Mouse (Mus musculus) left cerebral cortex, postnatal 14 days (tissue): ENCODE measurements around the gene Olfr320. TPM values are rescaled to one million over a fixed set of nuclear protein-coding genes. Genes with fewer than 3 reads are reported as not detected.
"Not testable (repeated sequence)": the region's sequence is repeated elsewhere in the genome, so short reads cannot be mapped to it uniquely, and the experiment has no call there.

Source experiments
- DNase-seq, 2 experiments: peaks; one replicate each; pipeline ENCODE4 v3.0.0; 2021 to 2022; ENCODE audit warnings: low spot score in 2 of 2, mixed read lengths in 1 of 2
- intact Hi-C: fragments of 180-260 bp; cut with DNase I; formaldehyde crosslinking; loops from one replicate; pipeline ENCODE4 v1.15.1; 2025
- long read RNA-seq, 2 experiments: library from polyadenylated mRNA; stranded (forward); transcript quantifications; one replicate each; pipeline ENCODE4 v2.0.0; 2021
- total RNA-seq, 2 experiments: library from RNA; stranded (reverse); gene quantifications; 2 replicates each; pipeline ENCODE4 v1.2.3; 2021

The Olfr320 gene
- not detected for total RNA-seq
- long read RNA-seq, experiment 1, result 0 reads
- long read RNA-seq, experiment 2, result 0 reads

DNA sequence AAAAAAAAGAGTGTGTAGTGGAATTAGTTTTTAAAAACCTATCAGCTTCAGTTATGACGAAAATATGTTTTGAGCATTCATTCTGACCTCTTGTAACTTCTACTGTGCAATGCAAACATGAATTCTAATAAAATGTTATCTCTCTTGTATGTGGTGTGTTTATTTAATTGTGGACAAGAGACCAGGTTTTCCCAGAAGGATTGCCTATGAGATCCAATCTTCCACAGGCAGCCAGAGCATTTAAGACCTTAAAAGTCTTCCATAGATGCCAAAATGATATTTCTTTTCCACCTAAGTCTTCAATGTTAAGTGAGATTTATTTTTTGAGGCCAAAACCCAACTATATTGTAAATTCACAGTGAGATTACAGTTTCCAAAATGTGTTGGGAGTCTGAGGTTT, at the start of gene Olfr320:
TSS of gene Olfr320 (plus strand) at position 301 of the 400 bp plus-strand sequence.
- no peak for DNase-seq
- intact Hi-C loops, result no loop called here

DNA sequence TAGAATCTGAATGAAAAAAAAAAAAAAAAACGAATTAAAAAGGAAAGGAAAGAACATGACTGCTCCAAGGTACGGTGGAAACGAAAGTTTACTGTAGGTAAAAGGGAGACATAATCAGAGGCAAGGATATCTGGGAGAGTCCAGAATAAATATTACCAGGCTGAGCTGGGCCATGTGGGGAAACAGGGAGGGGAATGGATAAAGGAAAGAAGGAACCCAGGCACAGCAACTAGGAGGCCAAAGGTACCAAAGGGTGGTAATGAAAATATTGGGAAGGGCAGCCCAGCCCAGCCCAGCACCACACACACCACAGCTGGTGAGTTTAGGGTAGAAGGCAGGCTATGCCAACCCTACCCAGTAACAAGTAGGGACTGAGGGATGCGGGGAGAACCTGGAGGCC, 46.0 kb upstream of the Olfr320 start:
- intact Hi-C loops, result loop anchor here (10.0 kb wide), 1 partner anchor 230 kb away; no protein-coding TSS in a partner anchor
- DNase-seq, result no peak

DNA sequence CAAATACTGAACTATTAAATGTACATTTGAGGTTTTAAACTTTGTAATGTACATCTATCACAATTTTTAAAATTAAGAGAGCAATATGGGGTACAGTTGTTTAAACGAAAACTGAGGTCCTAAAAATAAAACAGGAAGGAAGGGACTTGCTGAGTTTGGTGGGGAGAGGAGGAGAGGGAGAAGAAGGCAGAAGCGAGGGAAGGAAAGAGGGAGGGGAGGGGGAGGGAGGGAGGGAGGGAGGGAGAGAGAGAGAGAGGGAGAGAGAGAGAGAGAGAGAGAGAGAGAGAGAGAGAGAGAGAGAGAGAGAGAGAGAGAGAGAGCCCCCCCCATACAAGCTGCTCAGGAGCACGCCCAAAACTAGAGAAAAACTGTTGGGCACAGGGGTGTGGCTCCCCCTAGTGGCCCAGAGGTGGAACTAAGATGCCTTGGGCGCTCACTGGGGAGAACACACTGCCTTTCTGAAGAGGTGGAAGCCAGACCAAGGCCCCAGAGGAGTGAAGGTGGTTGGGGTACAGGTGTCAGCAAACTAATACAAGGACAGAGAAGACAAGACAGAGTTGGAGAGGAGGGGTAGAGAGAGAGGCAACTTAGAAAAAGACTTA, 44.4 kb upstream of the Olfr320 start:
- peak; percentile 45 to 53 for DNase-seq
- intact Hi-C loops, result loop anchor here (10.0 kb wide), 1 partner anchor 232 kb away; no protein-coding TSS in a partner anchor

DNA sequence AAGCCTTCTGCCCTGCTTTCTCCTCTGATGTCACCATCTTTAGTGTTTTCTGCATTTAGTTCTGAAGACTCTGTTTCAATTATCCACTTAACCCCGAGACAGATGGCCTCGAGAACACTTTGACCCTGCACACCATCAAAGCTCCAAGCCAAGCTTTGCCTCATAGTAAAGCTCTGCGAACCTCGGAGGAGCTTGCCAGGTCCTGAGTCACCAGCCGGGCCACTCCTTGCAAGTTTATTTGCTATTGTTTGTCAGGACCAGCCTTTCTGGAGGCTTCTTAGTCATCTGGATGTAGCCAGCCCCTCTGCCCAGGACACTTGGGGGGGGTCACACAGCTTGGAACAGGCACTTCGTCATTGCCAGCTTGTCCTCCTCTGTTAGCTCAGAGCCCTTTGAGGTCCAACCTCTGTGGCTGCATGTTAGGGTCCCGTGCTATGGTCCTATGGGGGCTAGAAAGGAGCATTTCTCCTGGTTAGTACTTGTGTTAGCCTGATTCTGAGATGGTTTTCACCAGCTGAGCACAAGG, 42.7 kb upstream of the Olfr320 start:
- DNase-seq, result no peak
- intact Hi-C loops, result loop anchor here (10.0 kb wide), 1 partner anchor 233 kb away; no protein-coding TSS in a partner anchor

DNA sequence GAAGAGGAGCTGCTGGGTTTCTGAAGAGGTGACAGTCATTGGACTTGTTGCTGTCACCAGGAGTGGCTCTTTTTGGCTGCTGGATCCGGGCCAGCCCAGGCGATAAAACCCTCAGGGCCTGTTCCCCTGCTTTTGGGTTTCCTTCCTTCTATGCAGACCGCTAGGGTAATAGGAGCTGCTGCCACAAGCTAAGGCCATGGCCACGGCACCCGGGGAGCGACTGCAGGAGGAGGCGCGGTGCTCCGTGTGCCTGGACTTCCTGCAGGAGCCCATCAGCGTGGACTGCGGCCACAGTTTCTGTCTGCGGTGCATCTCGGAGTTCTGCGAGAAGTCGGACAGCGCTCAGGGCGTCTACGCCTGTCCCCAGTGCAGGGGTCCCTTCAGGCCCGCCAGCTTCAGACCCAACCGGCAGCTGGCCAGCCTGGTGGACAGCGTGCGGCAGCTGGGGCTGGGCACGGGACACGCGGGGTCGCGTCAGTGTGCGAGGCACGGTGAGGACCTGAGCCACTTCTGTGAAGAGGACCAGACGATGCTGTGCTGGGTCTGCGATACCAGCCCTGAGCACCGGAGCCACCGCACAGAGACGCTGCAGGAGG, 40.5 kb upstream of the Olfr320 start, which contains the start of gene Trim58:
TSS of gene Trim58 (plus strand) at position 194 of the 596 bp plus-strand sequence.
- intact Hi-C loops, result no loop called here
- no peak for DNase-seq

DNA sequence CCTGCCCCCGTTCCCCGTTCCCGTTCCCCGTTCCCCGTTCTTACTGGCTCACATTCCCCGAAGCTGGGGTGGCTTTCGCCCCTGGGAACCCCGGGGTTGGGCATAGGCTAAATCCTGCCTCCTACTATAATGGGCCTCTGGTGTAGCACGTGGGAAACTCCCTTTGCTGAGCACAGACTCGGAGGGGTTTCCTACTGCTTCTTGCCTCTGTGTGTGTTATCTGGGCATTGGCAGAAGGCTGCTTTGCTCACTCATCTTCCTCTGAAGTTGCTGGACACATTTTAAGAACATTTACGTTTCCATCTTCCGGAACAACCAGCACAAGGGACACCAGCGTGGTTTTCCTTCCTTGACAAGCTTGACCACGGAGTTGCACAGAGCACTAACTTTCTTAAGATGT, 39.8 kb upstream of the Olfr320 start:
- intact Hi-C loops, result no loop called here
- DNase-seq, result no peak

- no peak for DNase-seq
- intact Hi-C loops, result no loop called here
Observed at GRCm38 (mm10) chr11:58641638-58642358, 39.1 kb upstream of the Olfr320 start.

GRCm38 (mm10) chr11:58643350-58643749, 37.5 kb upstream of the Olfr320 start:
- intact Hi-C loops, result no loop called here

GRCm38 (mm10) chr11:58655151-58655550, 25.7 kb upstream of the Olfr320 start:
- DNase-seq, result no peak
- intact Hi-C loops, result no loop called here

More at GRCm38 (mm10) chr11:58643350-58643749, 37.5 kb upstream of the Olfr320 start:
- peak; percentile 12 to 71 for DNase-seq

DNA sequence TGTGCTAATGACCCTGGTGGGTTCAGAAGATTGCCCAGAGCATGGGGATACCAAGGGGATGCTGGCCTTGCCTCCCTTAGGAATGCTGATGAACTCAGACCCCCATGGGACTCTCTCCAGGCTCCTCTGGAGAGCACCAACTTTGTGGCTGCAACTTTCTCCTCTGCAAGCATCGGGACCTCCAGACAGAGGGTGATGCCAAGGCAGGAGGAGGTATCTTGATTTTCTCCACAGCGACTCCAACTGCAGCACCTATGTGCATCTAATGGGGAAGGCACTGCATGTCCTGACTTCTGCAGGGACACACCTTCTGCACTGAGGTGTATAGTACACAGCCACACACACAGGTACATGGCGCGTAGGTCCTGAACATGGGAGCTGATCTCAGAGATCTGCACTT, 22.3 kb upstream of the Olfr320 start, which contains the start of gene Olfr322:
TSS of gene Olfr322 (plus strand) at position 187 of the 400 bp plus-strand sequence.
- intact Hi-C loops, result no loop called here
- no peak for DNase-seq

GRCm38 (mm10) chr11:58669252-58669651, 11.6 kb upstream of the Olfr320 start:
- intact Hi-C loops, result no loop called here

DNA sequence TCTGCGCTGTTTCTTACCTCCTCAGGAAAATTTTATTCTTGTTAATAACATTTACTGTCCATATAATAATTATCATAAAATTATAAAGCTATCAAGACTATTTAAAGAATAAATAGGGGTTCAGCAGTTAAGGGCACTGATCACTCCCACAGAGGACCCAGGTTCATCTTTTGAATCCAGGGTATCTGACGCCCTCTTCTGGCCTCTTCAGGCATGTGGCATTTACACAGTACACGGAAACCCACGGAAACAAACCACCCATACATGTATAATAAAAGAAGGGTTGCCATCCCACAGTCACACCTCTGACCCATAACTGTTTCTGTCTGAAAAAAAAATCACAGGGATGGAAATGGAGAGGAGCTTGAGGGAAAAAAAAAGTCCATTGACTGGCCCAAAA, 9.1 kb upstream of the Olfr320 start:
- DNase-seq, result no peak
- intact Hi-C loops, result no loop called here

More at GRCm38 (mm10) chr11:58669252-58669651, 11.6 kb upstream of the Olfr320 start:
- DNase-seq, result no peak

GRCm38 (mm10) chr11:58698862-58699261, 18.0 kb downstream of the Olfr320 start, which contains the start of gene Olfr319:
Gene Olfr319 (plus strand): TSS chr11:58699162.
- intact Hi-C loops, result no loop called here
- no peak for DNase-seq

- DNase-seq, result no peak
- intact Hi-C loops, result no loop called here
Observed at GRCm38 (mm10) chr11:58709086-58709485, 28.2 kb downstream of the Olfr320 start.

DNA sequence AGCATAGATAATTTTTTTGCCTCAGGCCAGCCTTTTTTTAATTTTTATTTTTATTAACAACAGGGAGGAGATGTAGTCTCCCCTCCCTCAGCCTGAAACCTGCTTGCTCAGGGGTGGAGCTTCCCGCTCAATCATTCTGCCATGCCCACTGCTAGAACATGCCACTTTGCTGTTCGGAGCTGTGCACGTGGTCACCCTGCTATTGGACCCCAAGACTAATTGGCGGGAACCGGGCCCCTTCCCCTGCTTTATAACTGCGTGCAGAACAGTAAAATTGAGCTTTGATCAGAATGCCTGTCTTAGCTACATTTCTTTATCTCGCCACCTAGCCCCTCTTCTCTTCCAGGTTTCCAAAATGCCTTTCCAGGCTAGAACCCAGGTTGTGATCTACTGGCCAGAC, 36.8 kb downstream of the Olfr320 start:
- DNase-seq, intact Hi-C loops: not testable (repeated sequence)

DNA sequence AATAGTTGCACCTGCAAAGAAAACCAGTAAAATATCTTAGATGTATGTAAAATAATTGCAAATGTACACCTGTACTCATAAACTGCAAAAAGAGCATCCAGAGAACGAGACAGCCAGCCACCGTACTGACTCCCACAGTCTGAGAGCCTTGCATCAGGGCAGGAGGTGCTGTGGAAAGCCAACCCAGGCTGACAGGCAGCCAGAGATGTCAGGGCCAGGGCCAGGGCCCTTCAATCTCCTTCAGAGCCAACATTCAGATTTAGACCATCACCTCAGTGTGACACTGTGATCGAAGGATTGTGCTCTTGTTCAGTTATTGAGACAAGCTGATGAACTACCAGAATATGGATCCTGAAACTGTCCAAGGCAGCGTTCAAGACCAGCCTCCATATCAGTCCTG, 38.8 kb downstream of the Olfr320 start:
- no peak for DNase-seq
- intact Hi-C loops, result no loop called here

GRCm38 (mm10) chr11:58723914-58724313, 43.0 kb downstream of the Olfr320 start, which contains the start of gene Olfr318:
Gene Olfr318 (minus strand): TSS chr11:58724014.
- no peak for DNase-seq
- intact Hi-C loops, result no loop called here

DNA sequence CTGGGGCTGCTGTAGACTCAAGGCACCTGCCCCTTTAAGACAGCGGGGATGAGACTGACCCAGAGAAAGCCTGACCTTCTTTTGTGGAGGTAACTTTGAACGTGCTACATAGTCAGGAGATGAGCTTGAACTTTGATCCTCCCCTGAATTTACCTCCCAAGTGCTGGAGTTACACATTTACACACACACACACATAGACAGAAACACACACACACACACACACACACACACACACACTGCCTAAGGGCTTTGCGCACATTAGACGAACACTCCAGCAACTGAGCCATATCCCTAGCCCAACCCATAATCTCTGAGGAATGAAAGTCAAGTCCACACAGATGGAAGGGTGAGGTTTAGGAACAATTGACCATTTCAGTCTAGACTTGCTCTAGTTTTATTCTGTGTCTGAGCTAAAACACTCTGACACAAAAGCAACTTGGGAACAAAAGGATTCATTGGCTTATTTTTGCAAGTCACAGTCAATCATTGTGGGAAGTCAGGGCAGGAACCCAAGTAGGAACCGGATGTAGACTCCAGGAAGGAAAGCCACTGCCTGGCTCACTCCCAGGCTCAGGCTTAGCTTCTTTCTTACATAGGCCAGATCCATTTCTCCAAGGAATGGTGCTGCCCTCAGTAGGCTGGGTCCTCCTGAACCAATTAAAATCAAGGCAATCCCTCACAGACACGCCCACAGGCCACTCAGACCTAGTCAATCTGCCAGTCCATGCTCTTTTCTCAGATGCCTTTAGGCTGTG, 47.2 kb downstream of the Olfr320 start:
- intact Hi-C loops, DNase-seq: not testable (repeated sequence)

DNA sequence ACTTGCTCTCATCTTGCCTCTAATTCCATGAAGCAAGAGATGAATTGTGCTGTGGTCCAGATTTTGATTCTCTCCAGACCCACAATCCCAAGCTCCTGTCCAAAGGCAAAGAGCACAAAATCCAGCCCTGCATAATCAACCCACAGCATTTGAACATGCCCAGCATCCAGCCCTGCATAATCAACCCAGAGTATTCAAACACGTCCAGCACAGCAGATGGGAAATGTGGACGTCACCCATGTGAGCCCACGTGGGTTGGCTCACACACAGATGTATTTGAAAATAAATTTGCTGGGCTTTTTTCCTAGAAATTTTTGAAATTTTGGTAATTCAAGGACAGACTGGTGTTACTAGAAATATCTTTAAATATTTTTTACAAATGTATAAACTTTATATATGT, 52.5 kb downstream of the Olfr320 start:
- intact Hi-C loops, result no loop called here
- DNase-seq, result peak; percentile 53 to 79
